Mouse (Mus musculus): ENCODE data around the gene Nfkbib.

DNA sequence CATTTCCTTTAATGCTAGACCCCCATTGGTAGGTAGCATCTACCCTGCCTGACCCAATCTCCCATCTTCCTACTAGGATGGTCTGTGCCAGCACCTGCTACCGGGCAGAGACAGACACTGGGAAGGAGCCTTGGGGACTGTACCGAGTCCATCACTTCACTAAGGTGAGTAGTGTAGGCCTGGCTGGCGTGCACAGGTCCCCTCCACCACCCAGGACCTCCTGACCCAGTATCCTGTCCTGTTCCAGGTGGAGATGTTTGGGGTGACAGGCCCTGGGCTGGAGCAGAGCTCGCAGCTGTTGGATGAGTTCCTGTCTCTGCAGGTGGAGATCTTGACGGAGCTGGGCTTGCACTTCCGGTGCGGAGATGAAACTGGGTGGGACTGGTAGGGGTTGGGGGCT, 17.4 kb downstream of the Nfkbib start:
- no peak for TF ChIP-seq CTCF (IDR thresholded peaks at IDR 0.05; ENCODE audit: control insufficient read depth, insufficient read depth, insufficient replicate concordance, low read depth, low read length)
- no peak for TF ChIP-seq POLR2A (IDR thresholded peaks at IDR 0.05; ENCODE audit: control insufficient read depth, low read depth, low read length)
